Mouse (Mus musculus): Measurements from ENCODE around the gene Aldh4a1. TPM values are rescaled to one million over a fixed set of nuclear protein-coding genes. Genes with fewer than 3 reads are reported as not detected.

Gene Aldh4a1
- polyA plus RNA-seq, 1 experiment from 2014 or later, result 19.6 TPM

- no peak for ATAC-seq (ENCODE audit: low FRiP score, low read depth)
- no peaks in the 10 kb centered on the region for H3K9me3 ChIP-seq
These were observed 67.1 kb downstream of the Aldh4a1 start for GRCm38 (mm10) chr4:139689627-139690269.

DNA sequence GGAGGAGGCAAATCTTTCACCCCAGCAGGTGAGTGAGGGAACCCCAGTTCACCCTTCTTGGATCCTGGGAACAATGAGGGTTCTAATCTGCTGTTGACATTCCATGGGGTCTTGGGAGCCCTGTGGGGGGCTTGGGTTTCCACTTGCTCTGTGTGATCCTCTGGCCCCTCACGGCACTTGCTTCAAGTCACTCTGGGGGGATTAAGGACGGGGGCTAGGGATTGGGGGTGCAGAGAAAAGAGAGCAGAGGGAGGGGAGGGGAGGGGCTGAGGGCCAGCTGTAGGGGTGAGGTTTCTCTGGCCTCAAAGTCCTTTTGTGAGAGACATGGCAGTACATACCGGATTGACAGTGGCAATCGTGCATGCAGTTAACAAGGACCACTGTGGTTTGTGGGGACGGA is 70.6 kb downstream of the Aldh4a1 start:
- WGBS, result 13% methylated on average over 5 of the region's 5 CpGs

More at GRCm38 (mm10) chr4:139689627-139690269, 67.1 kb downstream of the Aldh4a1 start:
- Histone ChIP-seq H3K9ac (replicated peaks) (no peak overlapping the region), H3K4me3 (no peak overlapping the region), H3K36me3 (no peaks in the 10 kb centered on the region), H3K4me2 (replicated peaks) (no peak overlapping the region), H3K4me1 (peaks cover 15% of the 10 kb centered on the region; the same call in 1 of the 2 replicates), H3K27ac (replicated peaks) (no peak overlapping the region), H3K27me3 (peaks cover 62% of the 10 kb centered on the region)
- WGBS, result 37% methylated on average over 7 of the region's 7 CpGs

GRCm38 (mm10) chr4:139697755-139698154 is 75.1 kb downstream of the Aldh4a1 start:
- Histone ChIP-seq H3K4me3 (no peak overlapping the region), H3K9me3 (no peaks in the 10 kb centered on the region), H3K27me3 (peaks cover 39% of the 10 kb centered on the region), H3K36me3 (no peaks in the 10 kb centered on the region), H3K27ac (replicated peaks) (no peak overlapping the region), H3K4me1 (peaks cover 16% of the 10 kb centered on the region), H3K9ac (replicated peaks) (no peak overlapping the region), H3K4me2 (replicated peaks) (no peak overlapping the region)
- ATAC-seq (ENCODE audit: low FRiP score, low read depth), result no peak
- WGBS, result 6% methylated on average over 9 of the region's 9 CpGs

More for the DNA sequence above, 70.6 kb downstream of the Aldh4a1 start:
- Histone ChIP-seq H3K27ac (replicated peaks) (no peak overlapping the region), H3K4me2 (replicated peaks) (no peak overlapping the region), H3K4me1 (peaks cover 21% of the 10 kb centered on the region), H3K36me3 (no peaks in the 10 kb centered on the region), H3K9me3 (no peaks in the 10 kb centered on the region), H3K4me3 (no peak overlapping the region), H3K27me3 (peaks cover 60% of the 10 kb centered on the region), H3K9ac (replicated peaks) (no peak overlapping the region)
- no peak for ATAC-seq (ENCODE audit: low FRiP score, low read depth)

DNA sequence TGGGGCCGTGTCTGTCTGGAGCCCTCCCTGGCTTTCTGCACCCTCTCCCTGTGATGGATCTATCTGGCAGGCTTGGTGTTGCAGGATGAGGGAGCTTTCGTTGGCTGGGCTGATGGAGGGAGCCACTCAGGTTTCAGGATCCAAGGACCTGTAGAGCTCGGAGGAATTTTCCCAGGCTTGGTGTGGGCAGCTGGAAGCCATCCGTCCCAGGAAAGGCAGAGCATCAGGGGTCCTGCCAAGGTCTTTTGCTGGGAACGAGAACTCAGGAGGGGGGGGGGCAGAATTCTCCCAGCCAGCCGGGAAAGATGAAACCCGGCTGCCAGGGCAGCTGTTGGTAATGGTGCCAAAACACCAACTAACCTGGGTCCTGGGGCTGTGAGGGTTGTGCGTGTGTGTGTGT is 75.9 kb downstream of the Aldh4a1 start:
- no peak for ATAC-seq (ENCODE audit: low FRiP score, low read depth)
- Histone ChIP-seq H3K4me3 (no peak overlapping the region), H3K9me3 (no peaks in the 10 kb centered on the region; the same call in 1 of the 2 replicates), H3K27ac (replicated peaks) (no peak overlapping the region), H3K9ac (replicated peaks) (no peak overlapping the region), H3K36me3 (no peaks in the 10 kb centered on the region), H3K4me1 (peaks cover 11% of the 10 kb centered on the region), H3K4me2 (replicated peaks) (no peak overlapping the region), H3K27me3 (peaks cover 32% of the 10 kb centered on the region)
- 73% methylated on average over 8 of the region's 8 CpGs for WGBS

Small RNA genes lying within 50 kb of the gene (microRNA-seq; reads per million reads assigned to microRNA genes)
- gene Gm25571 (not detected), gene Mir7020 (not detected)

Other genes with a start within 250 kb of the Aldh4a1 start
- 4.2 TPM in 2 replicates for gene Iffo2, start 92.3 kb upstream of the Aldh4a1 start, polyA plus RNA-seq (2016; fragmentation: Nextera tagmentation; extraction: Ambion mirVana)
- not detected in 2 replicates for gene Gm21969, start 19.7 kb upstream of the Aldh4a1 start, polyA plus RNA-seq (2016; fragmentation: Nextera tagmentation; extraction: Ambion mirVana)
- gene Tas1r2, start 30.7 kb downstream of the Aldh4a1 start, polyA plus RNA-seq (2016; fragmentation: Nextera tagmentation; extraction: Ambion mirVana), result not detected in 2 replicates
- gene Pax7, start 210.7 kb downstream of the Aldh4a1 start, polyA plus RNA-seq (2016; fragmentation: Nextera tagmentation; extraction: Ambion mirVana), result 4.4 and 5.7 TPM in 2 replicates

Measured in midbrain, embryonic 12.5 days (tissue).